In the genomic region with DNA sequence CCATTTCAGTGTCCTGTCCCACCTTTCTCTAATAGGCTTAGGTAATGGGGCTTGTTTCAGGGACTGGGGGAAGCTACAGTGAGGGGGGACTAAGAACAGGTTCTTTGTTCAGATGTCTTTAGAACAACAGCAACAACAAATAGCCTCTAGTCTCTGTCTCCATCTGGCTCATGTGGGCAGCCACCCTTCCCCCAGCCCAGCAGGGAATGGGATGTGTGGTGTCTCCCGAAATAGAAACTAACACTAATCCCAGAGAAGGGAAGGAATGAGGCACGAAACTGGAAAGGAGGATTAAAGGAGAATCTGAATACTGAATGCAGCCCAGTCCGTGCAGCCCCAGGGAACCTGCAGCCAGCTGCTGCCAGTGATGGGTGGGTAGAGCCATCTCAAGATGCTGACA, we compare ENCODE assay signal across 8 mouse cellular contexts. TPM values are rescaled to one million over a fixed set of nuclear protein-coding genes. Genes with fewer than 3 reads are reported as not detected.
DNase-seq lines count a peak whose midpoint lies in the region; ATAC-seq and TF ChIP-seq lines count a peak whose summit lies in the region.

No protein-coding gene starts in this region.

- peak; percentile 34 to 44 for DNase-seq in heart, adult 2 months
- no peak for DNase-seq in heart, adult 8-10 months (ENCODE audit: low spot score)
- no peak for DNase-seq in ES-E14 (ENCODE audit: low read depth, low spot score)
- DNase-seq in cerebellum, postnatal 25 days: peak; percentile 67 to 75
- DNase-seq in spleen, adult 12 weeks (ENCODE audit: low spot score): no peak

- H3K9me3 ChIP-seq in ES-E14 (ENCODE audit: control insufficient read depth, insufficient read depth, low read depth, low read length): no peaks in the 10 kb centered on the region
- no peaks in the 10 kb centered on the region for H3K9me3 ChIP-seq in midbrain, embryonic 12.5 days
- H3K9me3 ChIP-seq in intestine, postnatal 0 days (ENCODE audit: control insufficient read depth): no peaks in the 10 kb centered on the region

- intact Hi-C loops in heart, adult 2 months (cut with DNase I): no loop called here

- H3K4me1 ChIP-seq in heart, adult 2 months (ENCODE audit: control insufficient read depth, insufficient read depth, low read length): peaks cover 2% of the 10 kb centered on the region
- peaks cover 19 to 21% of the 10 kb centered on the region in 2 experiments for H3K4me1 ChIP-seq in ES-E14 (ENCODE audit: control insufficient read depth in 2 of 2, insufficient read depth in 2 of 2, low read length in 2 of 2, poor library complexity in 1 of 2)
- peaks cover 4% of the 10 kb centered on the region; the same call in 1 of the 2 replicates for H3K4me1 ChIP-seq in midbrain, embryonic 12.5 days
- H3K4me1 ChIP-seq in intestine, postnatal 0 days (replicated peaks; ENCODE audit: control insufficient read depth, insufficient read depth, low read length): no peaks in the 10 kb centered on the region

- H3K27me3 ChIP-seq in heart, adult 2 months (ENCODE audit: control insufficient read depth, insufficient read depth, low read length): no peaks in the 10 kb centered on the region
- no peaks in the 10 kb centered on the region for H3K27me3 ChIP-seq in midbrain, embryonic 12.5 days
- no peaks in the 10 kb centered on the region for H3K27me3 ChIP-seq in intestine, postnatal 0 days (replicated peaks; ENCODE audit: control insufficient read depth, insufficient read depth, low read length)

- H3K36me3 ChIP-seq in heart, adult 2 months (ENCODE audit: control insufficient read depth, insufficient read depth, low read length): peaks cover 32% of the 10 kb centered on the region
- peaks cover 11% of the 10 kb centered on the region for H3K36me3 ChIP-seq in ES-E14 (ENCODE audit: control insufficient read depth, insufficient read depth, low read length, poor library complexity, severe bottlenecking)
- 0 out of 2 replicates have a peak, but pooled peaks cover 7% of the 10 kb centered on the region for H3K36me3 ChIP-seq in midbrain, embryonic 12.5 days
- peaks cover 27% of the 10 kb centered on the region for H3K36me3 ChIP-seq in intestine, postnatal 0 days (ENCODE audit: control insufficient read depth, insufficient read depth)

- 25% methylated on average over 3 of the region's 3 CpGs for WGBS in heart, adult 2 months
- WGBS in midbrain, embryonic 12.5 days: 5% methylated on average over 3 of the region's 3 CpGs
- 70% methylated on average over 3 of the region's 3 CpGs for WGBS in intestine, postnatal 0 days

- in situ Hi-C loops in ES-E14 (cut with MboI; ENCODE audit: low sequenced_read_pairs in 2 of 2, unreplicated experiment in 2 of 2): no loop called here

- H3K9ac ChIP-seq in heart, adult 2 months (ENCODE audit: low read depth, low read length): no peak overlapping the region
- no peak overlapping the region for H3K9ac ChIP-seq in ES-E14 (ENCODE audit: insufficient read depth, low read depth, low read length, poor library complexity, severe bottlenecking)
- H3K9ac ChIP-seq in midbrain, embryonic 12.5 days (replicated peaks): no peak overlapping the region
- H3K9ac ChIP-seq in intestine, postnatal 0 days (ENCODE audit: low read depth, low read length): no peak overlapping the region

- H3K4me3 ChIP-seq in heart, adult 2 months: no peak overlapping the region
- H3K4me3 ChIP-seq in ES-E14 (ENCODE audit: insufficient read depth in 1 of 2, low read depth in 1 of 2, low read length in 2 of 2, poor library complexity in 1 of 2, severe bottlenecking in 1 of 2): no peak overlapping the region
- H3K4me3 ChIP-seq in midbrain, embryonic 12.5 days: no peak overlapping the region
- H3K4me3 ChIP-seq in intestine, postnatal 0 days (ENCODE audit: low read depth, low read length): no peak overlapping the region

- ATAC-seq in midbrain, embryonic 12.5 days (ENCODE audit: low FRiP score, low read depth): no peak
- no peak for ATAC-seq in intestine, postnatal 0 days
- ATAC-seq in megakaryocyte progenitor cell, adult 5-6 weeks (replicated peaks; ENCODE audit: poor library complexity): no peak

- TF ChIP-seq CTCF in heart, adult 2 months (IDR thresholded peaks at IDR 0.05): no peak
- no peak for TF ChIP-seq CTCF in intestine, postnatal 0 days (IDR thresholded peaks at IDR 0.05; ENCODE audit: low read depth)

- no peak overlapping the region for H3K4me2 ChIP-seq in midbrain, embryonic 12.5 days (replicated peaks)
- no peak overlapping the region for H3K4me2 ChIP-seq in intestine, postnatal 0 days (replicated peaks; ENCODE audit: low read depth)

- H3K79me2 ChIP-seq in heart, adult 2 months (replicated peaks; ENCODE audit: control insufficient read depth, insufficient read depth, low read length): no peaks in the 10 kb centered on the region; the same call in 1 of the 2 replicates

- H3K27ac ChIP-seq in heart, adult 2 months: peak overlapping the region; percentile 63
- H3K27ac ChIP-seq in ES-E14 (ENCODE audit: insufficient read depth, low read depth, low read length, poor library complexity, severe bottlenecking): peak overlapping the region; percentile 69
- H3K27ac ChIP-seq in midbrain, embryonic 12.5 days (replicated peaks): peak overlapping the region; percentile 20; the same call in 1 of the 2 replicates
- H3K27ac ChIP-seq in intestine, postnatal 0 days (ENCODE audit: low read depth, low read length): no peak overlapping the region

- TF ChIP-seq EP300 in heart, adult 2 months (IDR thresholded peaks at IDR 0.05; ENCODE audit: insufficient read depth, low read depth, low read length): no peak

- TF ChIP-seq POLR2A in heart, adult 2 months (IDR thresholded peaks at IDR 0.05; ENCODE audit: insufficient read depth, low read depth, low read length): no peak

TF ChIP-seq in ES-E14, 5 proteins besides CTCF, POLR2A, EP300 and RAD21:
- TF ChIP-seq HCFC1 (IDR thresholded peaks at IDR 0.05; ENCODE audit: borderline replicate concordance, insufficient read depth, low read length) (no peak), ZC3H11A (IDR thresholded peaks at IDR 0.05; ENCODE audit: borderline replicate concordance, low read depth, low read length) (no peak), MAFK (IDR thresholded peaks at IDR 0.05; ENCODE audit: insufficient read depth, low read depth, low read length) (no peak), CHD2 (IDR thresholded peaks at IDR 0.05; ENCODE audit: low read depth, low read length) (no peak), ZNF384 (IDR thresholded peaks at IDR 0.05; ENCODE audit: low read depth, low read length) (no peak)
TF ChIP-seq in ES-E14: peak in this region for 0.

RNA-seq across cellular contexts. Expression of a gene that starts 22.4 kb away (rescaled TPM):
- 10 to 100 TPM; 40.0 to 41.3 TPM for total RNA-seq in heart, adult 2 months (2021)
- polyA plus RNA-seq in heart, adult 2 months (2012; rRNA removed): 33.3 and 48.8 TPM in 2 replicates
- total RNA-seq in heart, adult 8-10 months (2022): 10 to 100 TPM; 36.3 to 39.0 (median 38.1) TPM
- total RNA-seq in ES-E14 (2012; rRNA removed): 52.4 and 55.4 TPM in 2 replicates
- polyA plus RNA-seq in midbrain, embryonic 12.5 days (2016; fragmentation: Nextera tagmentation; extraction: Ambion mirVana): 43.8 and 46.9 TPM in 2 replicates
- 29.6 and 30.2 TPM in 2 replicates for polyA plus RNA-seq in intestine, postnatal 0 days (2015; fragmentation: Nextera tagmentation; extraction: Ambion mirVana)
- 12.4 and 14.0 TPM in 2 replicates for total RNA-seq in megakaryocyte progenitor cell, adult 5-6 weeks (2015)
- 19.3 and 23.3 TPM in 2 replicates for total RNA-seq in megakaryocyte progenitor cell, adult 5-6 weeks (2017)

RNA-seq across cellular contexts. Expression of a gene that starts 48.0 kb away (rescaled TPM):
- 100 to 1,000 TPM; 102 to 117 TPM for total RNA-seq in heart, adult 2 months (2021)
- 85.7 and 91.1 TPM in 2 replicates for polyA plus RNA-seq in heart, adult 2 months (2012; rRNA removed)
- 100 to 1,000 TPM in 3 of 4 experiments, 10 to 100 TPM in 1; 96.9 to 118 (median 112) TPM for total RNA-seq in heart, adult 8-10 months (2022)
- total RNA-seq in ES-E14 (2012; rRNA removed): 76.9 and 96.3 TPM in 2 replicates
- polyA plus RNA-seq in midbrain, embryonic 12.5 days (2016; fragmentation: Nextera tagmentation; extraction: Ambion mirVana): 6.1 and 9.2 TPM in 2 replicates
- polyA plus RNA-seq in intestine, postnatal 0 days (2015; fragmentation: Nextera tagmentation; extraction: Ambion mirVana): 15.5 and 17.6 TPM in 2 replicates
- not detected in 2 replicates for total RNA-seq in megakaryocyte progenitor cell, adult 5-6 weeks (2015)
- 0.29 TPM in 1 of 2 replicates, not detected in the other for total RNA-seq in megakaryocyte progenitor cell, adult 5-6 weeks (2017)

Comparison
In these comparisons a context has a peak if more than half of its experiments do, and no peak if none do; other contexts are left out.
1. DNase-seq: peak in heart, adult 2 months (2 of 2) and cerebellum, postnatal 25 days (2 of 2); none in heart, adult 8-10 months (single experiment), ES-E14 (single experiment) and spleen, adult 12 weeks (single experiment).
2. RNA of a gene that starts 48.0 kb away (total RNA-seq): 102 to 117 TPM in heart, adult 2 months, 96.9 to 118 TPM in heart, adult 8-10 months and 76.9 to 96.3 TPM in ES-E14; 0.29 TPM in megakaryocyte progenitor cell, adult 5-6 weeks; every median in the first group is over 10 times any median in the second.